In the genomic region with DNA sequence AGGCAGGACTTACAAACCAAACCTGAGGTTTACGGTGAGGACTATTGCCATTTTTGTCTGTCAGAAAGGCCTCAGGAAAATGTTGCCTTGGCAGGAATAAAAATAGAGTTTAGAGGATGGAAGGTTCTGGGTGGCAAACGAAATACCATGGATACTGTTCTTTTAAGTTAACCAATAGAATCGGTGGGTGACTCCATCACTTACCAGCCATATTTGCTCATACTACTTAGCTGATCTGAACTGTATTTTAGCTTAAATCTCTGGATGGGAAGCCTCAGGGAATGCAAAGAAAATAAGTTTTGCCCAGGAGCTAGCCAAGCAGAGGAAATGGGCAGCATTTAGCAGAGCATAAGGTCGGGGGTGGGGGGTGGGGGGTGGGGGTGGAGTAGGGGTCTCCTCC, we compare ENCODE assay signal across 8 mouse cellular contexts. TPM values are rescaled to one million over a fixed set of nuclear protein-coding genes. Genes with fewer than 3 reads are reported as not detected.
DNase-seq lines count a peak whose midpoint lies in the region; ATAC-seq and TF ChIP-seq lines count a peak whose summit lies in the region.

No protein-coding gene starts in this region.

- WGBS in heart, embryonic 15.5 days: 26% methylated on average over 4 of the region's 4 CpGs
- 28% methylated on average over 4 of the region's 4 CpGs for WGBS in hindbrain, embryonic 11.5 days
- 39% methylated on average over 4 of the region's 4 CpGs for WGBS in midbrain, embryonic 12.5 days

- H3K4me1 ChIP-seq in heart, embryonic 15.5 days (replicated peaks): peaks cover 7% of the 10 kb centered on the region
- no peaks in the 10 kb centered on the region; a peak in 1 of 4 replicates for H3K4me1 ChIP-seq in MEL (ENCODE audit: control insufficient read depth in 1 of 2, insufficient read depth in 2 of 2, low read length in 2 of 2)
- H3K4me1 ChIP-seq in hindbrain, embryonic 11.5 days (replicated peaks; ENCODE audit: control insufficient read depth, insufficient read depth, low read length): no peaks in the 10 kb centered on the region
- peaks cover 13% of the 10 kb centered on the region for H3K4me1 ChIP-seq in midbrain, embryonic 12.5 days

- ATAC-seq in heart, embryonic 15.5 days (replicated peaks; ENCODE audit: insufficient number of reproducible peaks, insufficient read depth, low FRiP score, low read depth): no peak
- peak; percentile 28; the same call in 1 of the 2 replicates for ATAC-seq in hindbrain, embryonic 11.5 days (ENCODE audit: low FRiP score)
- ATAC-seq in midbrain, embryonic 12.5 days (ENCODE audit: low FRiP score, low read depth): no peak

- peak overlapping the region; percentile 83 for H3K4me3 ChIP-seq in heart, embryonic 15.5 days
- H3K4me3 ChIP-seq in MEL (ENCODE audit: control insufficient read depth in 1 of 2, insufficient read depth in 1 of 2, low read depth in 2 of 2, low read length in 2 of 2): peak overlapping the region; percentile 49 to 94
- H3K4me3 ChIP-seq in hindbrain, embryonic 11.5 days (ENCODE audit: low read depth, low read length): peak overlapping the region; percentile 81
- H3K4me3 ChIP-seq in midbrain, embryonic 12.5 days: peak overlapping the region; percentile 68

- no peak overlapping the region for H3K27ac ChIP-seq in heart, embryonic 15.5 days
- no peak overlapping the region for H3K27ac ChIP-seq in MEL (ENCODE audit: control insufficient read depth, low read depth, low read length)
- H3K27ac ChIP-seq in hindbrain, embryonic 11.5 days (ENCODE audit: low read depth, low read length): no peak overlapping the region
- no peak overlapping the region for H3K27ac ChIP-seq in midbrain, embryonic 12.5 days (replicated peaks)

- no peaks in the 10 kb centered on the region for H3K9me3 ChIP-seq in heart, embryonic 15.5 days (replicated peaks)
- no peaks in the 10 kb centered on the region for H3K9me3 ChIP-seq in MEL (replicated peaks; ENCODE audit: insufficient read depth, low read length)
- H3K9me3 ChIP-seq in hindbrain, embryonic 11.5 days (ENCODE audit: control insufficient read depth, low read length): no peaks in the 10 kb centered on the region
- H3K9me3 ChIP-seq in midbrain, embryonic 12.5 days: no peaks in the 10 kb centered on the region

- peaks cover 16% of the 10 kb centered on the region for H3K79me2 ChIP-seq in MEL (ENCODE audit: control insufficient read depth, insufficient read depth, low read length, poor library complexity)

- no peak for DNase-seq in heart, adult 11 months
- no peak for DNase-seq in MEL (ENCODE audit: low read depth, low spot score)
- DNase-seq in hindbrain, embryonic 11.5 days (ENCODE audit: low spot score): no peak
- no peak for DNase-seq in embryo, embryonic 10.5 days (ENCODE audit: low spot score)
- DNase-seq in yolk sac, embryonic 10.5 days (ENCODE audit: low spot score): no peak
- no peak for DNase-seq in urinary bladder, postnatal 36 days (ENCODE audit: low spot score in 2 of 2)

- H3K9ac ChIP-seq in heart, embryonic 15.5 days: peak overlapping the region; percentile 74
- H3K9ac ChIP-seq in MEL (ENCODE audit: control insufficient read depth, low read depth, low read length, poor library complexity, severe bottlenecking): peak overlapping the region; percentile 51
- H3K9ac ChIP-seq in hindbrain, embryonic 11.5 days (ENCODE audit: low read depth, low read length): peak overlapping the region; percentile 67; the same call in 1 of the 2 replicates
- peak overlapping the region; percentile 72 for H3K9ac ChIP-seq in midbrain, embryonic 12.5 days (replicated peaks)

- TF ChIP-seq RAD21 in MEL (IDR thresholded peaks at IDR 0.05; ENCODE audit: low read depth, low read length): no peak

- H3K4me2 ChIP-seq in heart, embryonic 15.5 days: peak overlapping the region; percentile 74
- H3K4me2 ChIP-seq in hindbrain, embryonic 11.5 days (replicated peaks; ENCODE audit: low read depth, low read length): peak overlapping the region; percentile 57
- H3K4me2 ChIP-seq in midbrain, embryonic 12.5 days (replicated peaks): peak overlapping the region; percentile 77

- peaks cover 7% of the 10 kb centered on the region; the same call in 1 of the 2 replicates for H3K36me3 ChIP-seq in heart, embryonic 15.5 days
- H3K36me3 ChIP-seq in MEL (ENCODE audit: control insufficient read depth in 1 of 2, insufficient read depth in 2 of 2, low read length in 2 of 2): peaks cover 0 to 12% of the 10 kb centered on the region in 2 experiments; a peak in 3 of 4 replicates
- H3K36me3 ChIP-seq in hindbrain, embryonic 11.5 days (ENCODE audit: control insufficient read depth, insufficient read depth, low read length): no peaks in the 10 kb centered on the region
- 0 out of 2 replicates have a peak, but pooled peaks cover 7% of the 10 kb centered on the region for H3K36me3 ChIP-seq in midbrain, embryonic 12.5 days

- no peak for TF ChIP-seq CTCF in MEL (IDR thresholded peaks at IDR 0.05 in 2 of 3, conservative IDR thresholded peaks at IDR 0.05 in 1 of 3; ENCODE audit: control insufficient read depth in 1 of 3, insufficient read depth in 1 of 3, low read depth in 2 of 3, low read length in 3 of 3, poor library complexity in 1 of 3, severe bottlenecking in 1 of 3)

- no peak for TF ChIP-seq POLR2A in MEL (IDR thresholded peaks at IDR 0.05; ENCODE audit: control insufficient read depth in 1 of 2, insufficient read depth in 1 of 2, low read depth in 1 of 2, low read length in 2 of 2, poor library complexity in 1 of 2)

- TF ChIP-seq EP300 in MEL (IDR thresholded peaks at IDR 0.05; ENCODE audit: low read depth in 1 of 2, low read length in 2 of 2): no peak

- H3K27me3 ChIP-seq in heart, embryonic 15.5 days: no peaks in the 10 kb centered on the region
- H3K27me3 ChIP-seq in MEL (ENCODE audit: control insufficient read depth in 1 of 2, insufficient read depth in 2 of 2, low read length in 2 of 2): no peaks in the 10 kb centered on the region
- H3K27me3 ChIP-seq in hindbrain, embryonic 11.5 days (ENCODE audit: control insufficient read depth, insufficient read depth, low read length): no peaks in the 10 kb centered on the region
- H3K27me3 ChIP-seq in midbrain, embryonic 12.5 days: no peaks in the 10 kb centered on the region

TF ChIP-seq in MEL, 35 proteins besides CTCF, POLR2A, EP300 and RAD21:
- no peak for TF ChIP-seq MAX (IDR thresholded peaks at IDR 0.05; ENCODE audit: low read length)
- TF ChIP-seq HCFC1 (IDR thresholded peaks at IDR 0.05; ENCODE audit: low read depth, low read length): no peak
- TF ChIP-seq TCF12 (IDR thresholded peaks at IDR 0.05; ENCODE audit: low read depth, low read length): no peak
- TF ChIP-seq GATA1 (IDR thresholded peaks at IDR 0.05; ENCODE audit: low read depth, low read length): no peak
- TF ChIP-seq CHD2 (IDR thresholded peaks at IDR 0.05; ENCODE audit: low read length): no peak
- TF ChIP-seq ETS1 (IDR thresholded peaks at IDR 0.05; ENCODE audit: low read depth, low read length): no peak
- TF ChIP-seq BHLHE40 (IDR thresholded peaks at IDR 0.05; ENCODE audit: borderline replicate concordance, low read depth, low read length): no peak
- TF ChIP-seq POLR2AphosphoS5 (IDR thresholded peaks at IDR 0.05; ENCODE audit: borderline replicate concordance, low read depth, low read length): no peak
- TF ChIP-seq USF2 (IDR thresholded peaks at IDR 0.05; ENCODE audit: borderline replicate concordance in 1 of 2, insufficient read depth in 1 of 2, low read depth in 1 of 2, low read length in 2 of 2): no peak
- TF ChIP-seq SMC3 (IDR thresholded peaks at IDR 0.05; ENCODE audit: low read depth, low read length): no peak
- no peak for TF ChIP-seq MAFK (IDR thresholded peaks at IDR 0.05; ENCODE audit: borderline replicate concordance, low read depth, low read length)
TF ChIP-seq in MEL: peak in this region for 0.

RNA-seq across cellular contexts. Expression of gene Saxo2, which starts 0.4 kb away (rescaled TPM):
- 6.2 and 7.5 TPM in 2 replicates for polyA plus RNA-seq in heart, embryonic 15.5 days (2015; fragmentation: Nextera tagmentation; extraction: Ambion mirVana)
- 0.85 and 1.5 TPM in 2 replicates for total RNA-seq in MEL (2012; rRNA removed)
- polyA plus RNA-seq in MEL (2012; ENCODE audit: insufficient read depth in 1 of 2, insufficient read length in 2 of 2, low read depth in 1 of 2, low replicate concordance in 2 of 2, missing spikeins in 1 of 2): 1 to 10 TPM in 1 of 2 experiments, not detected in 1; 2.7 TPM
- polyA plus RNA-seq in hindbrain, embryonic 11.5 days (2014; fragmentation: Nextera tagmentation; extraction: Ambion mirVana): 8.8 and 9.0 TPM in 2 replicates
- 8.5 and 9.2 TPM in 2 replicates for polyA plus RNA-seq in midbrain, embryonic 12.5 days (2016; fragmentation: Nextera tagmentation; extraction: Ambion mirVana)

RNA-seq across cellular contexts. Expression of gene Efl1, which starts 0.5 kb away (rescaled TPM):
- 11.3 and 15.2 TPM in 2 replicates for polyA plus RNA-seq in heart, embryonic 15.5 days (2015; fragmentation: Nextera tagmentation; extraction: Ambion mirVana)
- total RNA-seq in MEL (2012; rRNA removed): 11.5 and 12.6 TPM in 2 replicates
- 10 to 100 TPM in 1 of 2 experiments, not detected in 1; 15.6 TPM for polyA plus RNA-seq in MEL (2012; ENCODE audit: insufficient read depth in 1 of 2, insufficient read length in 2 of 2, low read depth in 1 of 2, low replicate concordance in 2 of 2, missing spikeins in 1 of 2)
- polyA plus RNA-seq in hindbrain, embryonic 11.5 days (2014; fragmentation: Nextera tagmentation; extraction: Ambion mirVana): 23.8 and 27.9 TPM in 2 replicates
- polyA plus RNA-seq in midbrain, embryonic 12.5 days (2016; fragmentation: Nextera tagmentation; extraction: Ambion mirVana): 19.1 and 21.0 TPM in 2 replicates
